Mouse (Mus musculus): ENCODE measurements around the gene Zfp600.
"Not testable (repeated sequence)": the region's sequence is repeated elsewhere in the genome, so short reads cannot be mapped to it uniquely, and the experiment has no call there.

DNA sequence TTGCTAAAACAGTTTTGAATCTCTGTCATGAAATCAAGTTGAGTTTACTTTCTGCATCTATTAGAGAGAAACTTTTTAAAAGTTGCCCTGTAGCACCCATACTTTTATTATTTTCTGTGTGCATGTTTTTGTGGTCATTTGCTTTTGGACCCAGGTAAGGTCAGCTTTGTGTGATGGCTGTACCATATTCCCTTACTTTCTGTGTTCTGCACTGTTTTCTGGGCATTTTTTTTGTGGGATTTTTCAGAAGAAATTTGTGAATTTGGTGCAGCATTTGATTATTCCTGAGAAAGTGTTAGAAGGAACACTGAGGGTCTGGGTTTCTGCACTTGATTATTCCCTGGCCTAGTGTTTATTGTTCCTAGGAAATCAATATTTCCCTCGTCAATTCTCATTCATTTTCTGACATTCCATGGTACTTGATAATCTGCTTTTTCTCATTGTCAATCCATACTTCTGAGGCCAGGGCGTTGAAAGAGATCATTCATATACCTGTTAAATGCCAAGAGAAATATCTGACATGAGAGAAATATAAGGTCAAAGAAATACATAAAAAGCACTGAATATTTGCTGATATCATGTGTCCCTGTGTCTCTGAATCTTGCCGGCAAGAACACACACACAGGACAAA lies 10.7 kb downstream of the Zfp600 start:
- TF ChIP-seq CTCF (IDR thresholded peaks at IDR 0.05; ENCODE audit: borderline replicate concordance, insufficient read depth, low read depth, low read length); POLR2A (IDR thresholded peaks at IDR 0.05; ENCODE audit: borderline replicate concordance, insufficient read depth, low read length): not testable (repeated sequence)

Data from cerebellum, adult 2 months (tissue).